Mouse (Mus musculus) 3134 (cell line): ENCODE data around the gene Sbp.
"Not testable (repeated sequence)": the region's sequence is repeated elsewhere in the genome, so short reads cannot be mapped to it uniquely, and the experiment has no call there.

Experiments
- DNase-seq: peaks from one replicate; pipeline ENCODE4 v3.0.0-alpha.2; 2011; ENCODE audit warnings: low spot score; ENCODE audit not compliant: insufficient read length; ENCODE audit errors: extremely low read depth

Sbp gene

GRCm38 (mm10) chr17:23941372-23941771 lies at the start of gene Sbp:
Gene Sbp, plus strand, starts transcription at chr17:23941672.
- DNase-seq, result no peak

- not testable (repeated sequence) for DNase-seq
Observed at GRCm38 (mm10) chr17:23917158-23917557, 24.3 kb upstream of the Sbp start, which contains the start of gene Dcpp3. Gene Dcpp3, plus strand, starts transcription at chr17:23917458.

GRCm38 (mm10) chr17:23924531-23925007 lies 16.9 kb upstream of the Sbp start:
- DNase-seq, result peak; percentile 100

GRCm38 (mm10) chr17:23925090-23925493 lies 16.4 kb upstream of the Sbp start:
- DNase-seq, result peak; percentile 79

GRCm38 (mm10) chr17:23931157-23931556 lies 10.3 kb upstream of the Sbp start:
- no peak for DNase-seq

GRCm38 (mm10) chr17:23947486-23947885 lies 6.0 kb downstream of the Sbp start:
- DNase-seq, result not testable (repeated sequence)

- DNase-seq, result no peak
Observed at GRCm38 (mm10) chr17:23949068-23949467, 7.6 kb downstream of the Sbp start.

GRCm38 (mm10) chr17:23950828-23951227 lies 9.4 kb downstream of the Sbp start:
- DNase-seq, result not testable (repeated sequence)

GRCm38 (mm10) chr17:23955174-23955573 lies 13.7 kb downstream of the Sbp start, which contains the start of gene Sbpl:
Gene Sbpl, minus strand, starts transcription at chr17:23955274.
- no peak for DNase-seq

- peak; percentile 39 for DNase-seq
Observed at GRCm38 (mm10) chr17:23960084-23960738, 18.7 kb downstream of the Sbp start.

- DNase-seq, result no peak
Observed at GRCm38 (mm10) chr17:23961573-23962122, 20.2 kb downstream of the Sbp start.

GRCm38 (mm10) chr17:23965805-23966425 lies 24.4 kb downstream of the Sbp start:
- DNase-seq, result no peak

- no peak for DNase-seq
Observed at GRCm38 (mm10) chr17:23966658-23967401, 25.4 kb downstream of the Sbp start.

- no peak for DNase-seq
Observed at GRCm38 (mm10) chr17:23968780-23969179, 27.3 kb downstream of the Sbp start.

GRCm38 (mm10) chr17:23969231-23969630 lies 27.8 kb downstream of the Sbp start:
- DNase-seq, result peak; percentile 49

GRCm38 (mm10) chr17:23971315-23971714 lies 29.8 kb downstream of the Sbp start:
- peak; percentile 51 for DNase-seq

GRCm38 (mm10) chr17:23976665-23977064 lies 35.2 kb downstream of the Sbp start:
- no peak for DNase-seq

- DNase-seq, result no peak
Observed at GRCm38 (mm10) chr17:23979471-23979870, 38.0 kb downstream of the Sbp start.

- DNase-seq, result no peak
Observed at GRCm38 (mm10) chr17:23980297-23980909, 38.9 kb downstream of the Sbp start, which contains the start of gene Prss30. Gene Prss30, minus strand, starts transcription at chr17:23980566.

- DNase-seq, result no peak
Observed at GRCm38 (mm10) chr17:23982912-23983311, 41.4 kb downstream of the Sbp start.
